Mouse (Mus musculus) lung, adult 2 months (tissue): ENCODE data around the gene Irak3.

ENCODE experiments used
- CTCF ChIP-seq: fragments of 200-500 bp; IDR thresholded peaks from 2 replicates; pipeline ENCODE4 v1.5.1; 2011; ENCODE audit warnings: mild to moderate bottlenecking, low read length, control low read depth; ENCODE audit not compliant: insufficient read depth
- POLR2A ChIP-seq: fragments of 200-500 bp; IDR thresholded peaks from 2 replicates; pipeline ENCODE4 v1.6.1; 2011; ENCODE audit warnings: low read depth, mild to moderate bottlenecking, control low read depth, low read length, borderline replicate concordance; ENCODE audit errors: extremely low read depth

DNA sequence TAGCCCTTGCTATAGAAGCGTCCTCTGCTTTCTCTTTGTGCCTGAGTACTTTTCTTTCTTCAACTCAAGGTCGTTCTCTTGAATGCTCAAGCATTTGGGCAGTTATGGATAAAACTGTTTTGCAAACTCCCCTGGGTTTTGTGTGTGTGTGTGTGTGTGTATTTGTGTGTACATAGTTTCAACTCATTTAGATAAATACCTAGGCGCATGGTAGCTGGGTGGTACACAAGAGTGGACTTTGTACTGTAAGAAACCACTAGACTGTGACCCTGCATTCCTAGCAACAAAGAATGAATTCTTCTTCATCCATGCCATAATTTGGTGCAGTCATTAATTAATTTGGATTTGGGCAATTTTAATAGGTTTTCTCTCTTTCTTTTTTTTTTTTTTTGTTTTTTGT, 8.2 kb upstream of the Irak3 start:
- no peak for TF ChIP-seq CTCF
- no peak for TF ChIP-seq POLR2A
